Mouse (Mus musculus) G1E (cell line): ENCODE measurements around the gene Ap3b1. TPM values are rescaled to one million over a fixed set of nuclear protein-coding genes. Genes with fewer than 3 reads are reported as not detected.

ENCODE experiments used
- ATAC-seq: 2 replicates; pipeline ENCODE4 v1.8.0; 2016; ENCODE audit warnings: mild to moderate bottlenecking; ENCODE audit not compliant: insufficient number of reproducible peaks, poor library complexity, low FRiP score, severe bottlenecking; ENCODE audit errors: extremely low read depth
- DNase-seq: peaks from one replicate; pipeline ENCODE4 v3.0.0; 2012; ENCODE audit warnings: low spot score
- H3K27me3 ChIP-seq: 2 replicates; pipeline ENCODE4 v1.6.1; 2012; ENCODE audit warnings: mild to moderate bottlenecking, low read length, inconsistent platforms; ENCODE audit not compliant: insufficient read depth
- H3K36me3 ChIP-seq: replicated peaks from 2 replicates; pipeline ENCODE3; 2012; ENCODE audit warnings: mild to moderate bottlenecking, inconsistent platforms
- H3K4me1 ChIP-seq: 2 replicates; pipeline ENCODE4 v1.6.1; 2012; ENCODE audit warnings: low read depth, low read length, inconsistent platforms, mixed read lengths; ENCODE audit not compliant: insufficient read depth
- H3K4me3 ChIP-seq: 2 replicates; pipeline ENCODE4 v1.5.1; 2012; ENCODE audit warnings: low read depth, mild to moderate bottlenecking, inconsistent platforms, low read length, moderate library complexity, mixed read lengths
- H3K9me3 ChIP-seq: replicated peaks from 2 replicates; pipeline ENCODE4 v1.6.1; 2012; ENCODE audit warnings: inconsistent platforms
- CTCF ChIP-seq: IDR thresholded peaks from 2 replicates; pipeline ENCODE4 v1.5.1; 2012; ENCODE audit warnings: low read depth, low read length, inconsistent platforms, mixed read lengths
- GATA1 ChIP-seq: IDR thresholded peaks from 2 replicates; pipeline ENCODE4 v1.6.1; 2012; ENCODE audit warnings: borderline replicate concordance, low read length, inconsistent platforms, mixed read lengths
- GATA2 ChIP-seq: IDR thresholded peaks from 2 replicates; pipeline ENCODE4 v1.6.1; 2012; ENCODE audit warnings: low read depth, low read length, inconsistent platforms, borderline replicate concordance
- POLR2AphosphoS5 ChIP-seq: IDR thresholded peaks from 2 replicates; pipeline ENCODE4 v1.6.1; 2012; ENCODE audit warnings: low read depth, low read length, inconsistent platforms; ENCODE audit not compliant: insufficient replicate concordance
- TAL1 ChIP-seq: conservative IDR thresholded peaks from 2 replicates; pipeline ENCODE4 v1.6.1; 2012; ENCODE audit warnings: low read depth, low read length, inconsistent platforms, mixed read lengths
- polyA plus RNA-seq: library from polyadenylated mRNA; stranded (reverse); fragments of >175 nt; gene quantifications from 2 replicates; pipeline ENCODE4 v1.2.3, GENCODE M21; 2012
- total RNA-seq, 2 experiments: library from RNA; stranded (forward) in 1 of 2; stranded (reverse) in 1 of 2; fragments of 200-1000 nt in 1 of 2; fragments of >200 nt in 1 of 2; fragmentation: Nextera tagmentation in 1 of 2; gene quantifications; 2 replicates each; pipeline ENCODE4 v1.2.3; 2014 to 2017

The Ap3b1 gene
- total and polyA plus RNA-seq, 3 experiments = 32.3 to 134 (median 126) TPM

DNA sequence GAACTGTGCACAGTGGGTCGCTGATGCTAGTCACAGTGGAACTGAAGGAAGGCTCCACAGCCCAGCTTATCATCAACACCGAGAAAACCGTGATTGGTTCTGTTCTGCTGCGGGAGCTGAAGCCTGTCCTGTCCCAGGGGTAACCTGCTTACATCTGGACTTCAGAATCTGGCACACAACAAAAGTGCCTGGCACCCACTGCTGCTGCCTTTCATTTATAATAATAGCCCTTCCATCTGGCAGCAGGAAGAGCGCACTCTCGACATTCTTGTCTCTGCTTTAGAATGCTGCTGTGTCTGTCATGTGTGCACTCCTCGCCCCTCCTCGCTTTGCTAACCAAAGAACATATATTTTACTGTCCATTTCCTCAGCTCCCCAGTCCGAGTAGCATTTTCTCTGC lies 206.9 kb downstream of the Ap3b1 start:
- ATAC-seq (no peak), DNase-seq (no peak)
- no peak for TF ChIP-seq GATA1
- no peak for TF ChIP-seq POLR2AphosphoS5
- TF ChIP-seq TAL1 = no peak
- TF ChIP-seq GATA2 = no peak
- TF ChIP-seq CTCF = no peak
- no peaks in the 10 kb centered on the region for H3K9me3 ChIP-seq
- H3K27me3 ChIP-seq = no peaks in the 10 kb centered on the region
- no peak overlapping the region for H3K4me3 ChIP-seq
- H3K4me1 ChIP-seq = peaks cover 41% of the 10 kb centered on the region
- H3K36me3 ChIP-seq = peaks cover 72% of the 10 kb centered on the region

DNA sequence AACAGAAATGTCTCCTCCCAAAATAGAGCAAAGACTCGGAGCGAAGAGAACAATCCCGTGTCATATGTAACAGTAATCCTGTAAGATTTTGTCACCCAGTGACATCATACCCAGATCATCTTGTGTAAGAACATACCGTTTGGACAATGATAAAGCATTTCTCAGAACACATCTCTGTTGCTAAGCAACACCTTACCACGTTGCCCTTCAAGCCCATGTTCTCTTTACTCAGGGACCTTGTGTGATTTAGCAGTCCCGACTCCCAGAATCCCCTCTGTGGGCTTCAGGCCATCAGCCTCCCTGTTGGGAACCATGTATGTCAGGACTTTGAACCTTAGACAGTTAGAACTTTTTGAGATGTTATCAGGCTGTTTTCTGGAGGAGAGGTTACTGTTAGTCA lies 209.0 kb downstream of the Ap3b1 start:
- no peak for TF ChIP-seq POLR2AphosphoS5
- no peak for TF ChIP-seq GATA1
- no peak for TF ChIP-seq CTCF
- no peak for TF ChIP-seq GATA2
- no peak for TF ChIP-seq TAL1
- Histone ChIP-seq H3K9me3 (no peaks in the 10 kb centered on the region), H3K36me3 (peaks cover 68% of the 10 kb centered on the region), H3K4me1 (peaks cover 28% of the 10 kb centered on the region), H3K4me3 (no peak overlapping the region), H3K27me3 (no peaks in the 10 kb centered on the region)
- DNase-seq (no peak), ATAC-seq (no peak)

DNA sequence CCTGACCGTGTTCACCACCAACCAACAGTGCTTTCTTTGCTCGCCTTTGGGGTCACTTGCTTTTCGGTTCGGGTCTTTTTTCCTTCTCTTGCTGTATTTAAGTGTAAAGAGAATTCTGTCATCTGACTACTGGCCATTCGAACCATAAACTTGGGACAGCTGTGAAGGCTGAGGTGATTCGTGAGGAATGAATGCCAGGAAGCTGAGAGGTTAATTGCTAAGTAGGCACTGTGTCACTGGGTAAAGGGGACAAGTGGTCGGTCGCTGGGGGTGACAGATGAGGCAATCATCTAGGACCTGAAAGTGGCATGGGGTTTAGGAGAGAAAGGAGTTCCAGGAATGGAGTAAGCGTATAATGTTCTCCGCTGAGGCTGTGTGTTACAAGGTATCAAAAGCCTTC lies 212.2 kb downstream of the Ap3b1 start:
- peaks cover 65% of the 10 kb centered on the region for H3K36me3 ChIP-seq
- no peak overlapping the region for H3K4me3 ChIP-seq
- no peaks in the 10 kb centered on the region for H3K27me3 ChIP-seq
- H3K9me3 ChIP-seq = no peaks in the 10 kb centered on the region
- peaks cover 11% of the 10 kb centered on the region; the same call in 1 of the 2 replicates for H3K4me1 ChIP-seq
- DNase-seq (no peak), ATAC-seq (no peak)
- TF ChIP-seq GATA1 (no peak), CTCF (no peak), POLR2AphosphoS5 (no peak), GATA2 (no peak), TAL1 (no peak)

DNA sequence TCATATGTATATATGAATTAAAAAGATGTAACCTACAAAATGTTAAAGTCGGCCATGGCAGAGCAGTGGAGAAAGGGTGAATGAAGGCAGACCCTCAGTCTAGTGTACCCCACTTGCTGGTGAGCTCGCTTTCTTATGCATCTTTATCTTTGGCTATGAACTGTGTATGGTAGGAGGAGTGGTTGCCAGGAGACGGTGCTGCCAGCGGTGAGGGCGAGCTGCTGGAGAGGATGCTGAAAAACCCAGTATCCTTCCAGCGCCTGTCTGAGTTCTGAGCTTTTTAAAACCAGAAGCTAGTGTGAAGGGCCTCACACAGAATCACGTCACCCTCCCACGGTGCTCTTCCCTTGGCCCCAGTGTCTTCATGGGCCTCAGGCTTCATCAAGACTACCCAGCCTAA lies 214.6 kb downstream of the Ap3b1 start:
- Histone ChIP-seq H3K36me3 (peaks cover 57% of the 10 kb centered on the region), H3K9me3 (no peaks in the 10 kb centered on the region), H3K4me3 (no peak overlapping the region), H3K27me3 (no peaks in the 10 kb centered on the region), H3K4me1 (0 out of 2 replicates have a peak, but pooled peaks cover 2% of the 10 kb centered on the region)
- DNase-seq = no peak
- no peak for ATAC-seq
- TF ChIP-seq TAL1 (no peak), CTCF (no peak), GATA2 (no peak), POLR2AphosphoS5 (no peak), GATA1 (no peak)

DNA sequence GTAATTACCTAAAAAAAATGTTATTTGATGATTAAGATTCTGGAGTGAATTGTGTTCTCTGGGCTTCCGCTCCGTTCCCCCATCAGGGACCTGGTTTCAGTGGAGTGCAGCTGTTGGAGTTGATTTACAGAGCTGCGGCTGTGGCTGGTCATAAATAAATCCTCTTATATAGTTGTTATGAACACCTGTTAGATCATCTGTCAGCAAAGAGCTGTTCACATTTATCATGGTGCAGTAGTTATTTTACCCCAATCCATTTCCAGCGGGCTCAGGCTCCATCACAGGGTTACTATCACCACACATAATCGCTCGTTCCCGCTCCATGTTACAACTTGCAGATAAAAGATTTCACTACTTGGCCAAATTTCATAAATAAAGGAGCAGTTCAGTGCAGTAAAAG lies 215.1 kb downstream of the Ap3b1 start:
- DNase-seq (no peak), ATAC-seq (no peak)
- TF ChIP-seq GATA2 (no peak), TAL1 (no peak), CTCF (no peak), GATA1 (no peak), POLR2AphosphoS5 (no peak)
- Histone ChIP-seq H3K9me3 (no peaks in the 10 kb centered on the region), H3K27me3 (no peaks in the 10 kb centered on the region), H3K36me3 (peaks cover 54% of the 10 kb centered on the region), H3K4me3 (no peak overlapping the region), H3K4me1 (0 out of 2 replicates have a peak, but pooled peaks cover 3% of the 10 kb centered on the region)

DNA sequence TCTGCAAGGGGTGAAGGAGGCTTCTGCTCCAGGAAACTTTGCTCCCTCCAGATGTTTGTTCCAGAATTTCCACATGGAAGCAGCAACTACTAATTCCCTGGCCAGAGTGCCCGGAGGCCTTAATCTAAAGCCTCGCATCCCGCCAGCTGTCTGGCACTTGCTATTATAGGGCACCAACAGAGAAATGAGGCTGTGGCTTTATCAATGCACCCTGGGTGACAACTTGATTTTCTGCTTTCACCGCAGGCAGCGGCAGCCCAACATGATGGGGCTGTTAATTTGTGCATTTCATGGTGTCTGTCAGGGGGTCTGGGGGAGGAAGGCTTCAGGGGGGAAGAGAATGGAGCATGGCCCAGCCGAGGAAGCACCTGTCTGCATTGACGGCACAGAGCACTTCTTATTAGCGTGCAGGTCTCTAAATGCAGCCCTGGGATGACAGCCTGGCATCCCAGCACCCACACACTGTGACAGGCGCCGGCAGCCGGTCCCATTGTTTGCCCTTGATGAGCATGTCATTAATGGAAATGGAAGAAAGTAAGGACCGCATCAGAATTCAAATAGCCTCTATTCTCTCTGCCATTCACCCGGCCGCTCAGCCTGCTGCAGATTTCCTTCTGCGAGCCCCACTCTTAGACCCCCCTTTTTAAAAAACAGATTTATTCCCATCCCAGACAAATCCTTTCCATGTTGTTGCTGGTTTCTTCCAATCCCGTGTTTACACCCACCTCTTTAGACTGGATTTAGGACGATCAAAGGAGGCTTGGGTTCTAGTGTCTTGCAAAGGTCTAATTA lies 217.0 kb downstream of the Ap3b1 start:
- no peaks in the 10 kb centered on the region for H3K9me3 ChIP-seq
- H3K27me3 ChIP-seq = no peaks in the 10 kb centered on the region
- ATAC-seq = no peak
- 0 out of 2 replicates have a peak, but pooled peaks cover 3% of the 10 kb centered on the region for H3K4me1 ChIP-seq
- H3K4me3 ChIP-seq = no peak overlapping the region
- TF ChIP-seq GATA2 (no peak), CTCF (no peak), TAL1 (no peak), POLR2AphosphoS5 (no peak), GATA1 (no peak)
- DNase-seq = no peak
- peaks cover 41% of the 10 kb centered on the region for H3K36me3 ChIP-seq
